Comparison of ENCODE assay signal across 9 mouse cellular contexts in the genomic region with DNA sequence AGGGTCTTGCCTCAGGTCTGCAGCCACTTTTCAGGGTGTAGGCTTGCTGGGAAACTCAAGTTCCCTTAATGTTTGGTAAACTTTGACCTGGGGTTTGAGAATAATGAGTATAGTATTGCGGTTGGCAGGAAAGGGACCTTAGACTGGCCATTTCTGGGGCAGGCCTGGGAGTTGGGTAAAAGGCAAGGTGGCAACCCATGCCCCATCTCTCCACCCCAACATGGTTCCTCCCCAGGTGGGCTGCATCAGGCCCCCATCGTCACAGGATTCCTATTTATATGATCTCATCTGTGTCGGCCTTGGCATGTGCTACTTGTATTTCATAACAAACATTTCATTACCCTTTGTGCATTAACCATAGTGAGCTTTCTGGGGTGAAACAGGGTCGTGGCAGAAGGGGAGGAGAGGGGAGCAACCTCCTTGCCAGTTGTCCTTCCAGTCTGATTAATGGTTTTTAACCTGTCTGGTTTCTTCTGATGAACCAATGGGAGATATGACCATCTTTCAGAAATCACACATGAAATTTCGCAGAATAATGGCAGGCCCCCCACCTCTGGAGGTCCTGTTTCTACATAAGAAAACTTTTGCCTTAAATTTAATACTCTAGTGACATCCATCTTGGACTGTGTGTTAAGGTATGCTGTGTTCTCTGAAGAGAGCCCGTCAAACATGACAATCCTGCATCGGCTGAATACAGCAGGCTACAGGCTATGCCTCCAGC. TPM values are rescaled to one million over a fixed set of nuclear protein-coding genes. Genes with fewer than 3 reads are reported as not detected.
DNase-seq lines count a peak whose midpoint lies in the region; ATAC-seq lines count a peak whose summit lies in the region.
"Had no signal": no experiment of that assay in that cellular context is flagged by ENCODE, and none has a peak within 500 bp of the region (broad histone marks: within the 10 kb centered on the region; RNA-seq: fewer than 3 reads in every experiment).

No protein-coding gene starts in this region.

- H3K9me3 ChIP-seq in embryonic facial prominence, embryonic 13.5 days, result no peaks in the 10 kb centered on the region
- H3K9me3 ChIP-seq in intestine, embryonic 14.5 days (ENCODE audit: control insufficient read depth, low read length), result no peaks in the 10 kb centered on the region
- H3K9me3 ChIP-seq in midbrain, embryonic 12.5 days, result no peaks in the 10 kb centered on the region

- H3K4me3 ChIP-seq in embryonic facial prominence, embryonic 13.5 days, result peak overlapping the region; percentile 94
- peak overlapping the region; percentile 65 for H3K4me3 ChIP-seq in intestine, embryonic 14.5 days (ENCODE audit: low read depth, low read length)
- H3K4me3 ChIP-seq in midbrain, embryonic 12.5 days, result peak overlapping the region; percentile 75

- H3K9ac ChIP-seq in embryonic facial prominence, embryonic 13.5 days, result peak overlapping the region; percentile 99
- H3K9ac ChIP-seq in intestine, embryonic 14.5 days (ENCODE audit: low read length), result peak overlapping the region; percentile 87
- H3K9ac ChIP-seq in midbrain, embryonic 12.5 days (replicated peaks), result peak overlapping the region; percentile 83

- no peaks in the 10 kb centered on the region for H3K36me3 ChIP-seq in embryonic facial prominence, embryonic 13.5 days
- no peaks in the 10 kb centered on the region; the same call in 1 of the 2 replicates for H3K36me3 ChIP-seq in intestine, embryonic 14.5 days (ENCODE audit: control insufficient read depth, insufficient read depth, low read length)
- no peaks in the 10 kb centered on the region for H3K36me3 ChIP-seq in midbrain, embryonic 12.5 days

- H3K4me2 ChIP-seq in embryonic facial prominence, embryonic 13.5 days, result peak overlapping the region; percentile 78
- peak overlapping the region; percentile 73 for H3K4me2 ChIP-seq in intestine, embryonic 14.5 days (ENCODE audit: low read length)
- peak overlapping the region; percentile 78 for H3K4me2 ChIP-seq in midbrain, embryonic 12.5 days (replicated peaks)

- no peaks in the 10 kb centered on the region for H3K27me3 ChIP-seq in embryonic facial prominence, embryonic 13.5 days
- no peaks in the 10 kb centered on the region for H3K27me3 ChIP-seq in intestine, embryonic 14.5 days (replicated peaks; ENCODE audit: control insufficient read depth, insufficient read depth, low read length)
- H3K27me3 ChIP-seq in midbrain, embryonic 12.5 days, result peaks cover 15% of the 10 kb centered on the region; the same call in 1 of the 2 replicates

- WGBS in embryonic facial prominence, embryonic 13.5 days, result 10% methylated on average over 7 of the region's 7 CpGs
- 30% methylated on average over 7 of the region's 7 CpGs for WGBS in intestine, embryonic 14.5 days
- 12% methylated on average over 7 of the region's 7 CpGs for WGBS in midbrain, embryonic 12.5 days

- H3K27ac ChIP-seq in embryonic facial prominence, embryonic 13.5 days, result peak overlapping the region; percentile 99
- peak overlapping the region; percentile 97 for H3K27ac ChIP-seq in intestine, embryonic 14.5 days (ENCODE audit: low read depth)
- peak overlapping the region; percentile 90 for H3K27ac ChIP-seq in midbrain, embryonic 12.5 days (replicated peaks)

- ATAC-seq in embryonic facial prominence, embryonic 13.5 days (ENCODE audit: insufficient number of reproducible peaks, insufficient read depth, low FRiP score, low TSS enrichment, low read depth), result no peak
- ATAC-seq in intestine, embryonic 14.5 days (replicated peaks; ENCODE audit: low FRiP score, low TSS enrichment, low read depth), result no peak
- ATAC-seq in midbrain, embryonic 12.5 days (ENCODE audit: low FRiP score, low read depth), result no peak

- DNase-seq in embryo, embryonic 9.5 days (ENCODE audit: extremely low spot score), result peak; percentile 52
- no peak for DNase-seq in embryo, embryonic 11 days
- no peak for DNase-seq in intestine, embryonic 14.5 days (ENCODE audit: low spot score)
- no peak for DNase-seq in cerebellum, postnatal 4 days (ENCODE audit: low spot score in 2 of 2)
- no peak for DNase-seq in retina, postnatal 1 day
- no peak for DNase-seq in frontal cortex, postnatal 14 days (ENCODE audit: low spot score in 2 of 2)
- DNase-seq: layer of hippocampus, adult 9-11 months had no signal

- H3K4me1 ChIP-seq in embryonic facial prominence, embryonic 13.5 days, result peaks cover 71% of the 10 kb centered on the region
- H3K4me1 ChIP-seq in intestine, embryonic 14.5 days (replicated peaks; ENCODE audit: control insufficient read depth, insufficient read depth, low read length), result peaks cover 48% of the 10 kb centered on the region
- H3K4me1 ChIP-seq in midbrain, embryonic 12.5 days, result peaks cover 80% of the 10 kb centered on the region

RNA-seq across cellular contexts. Expression of a gene that starts 2.9 kb away (rescaled TPM):
- 540 and 613 TPM in 2 replicates for polyA plus RNA-seq in embryonic facial prominence, embryonic 13.5 days (2015; fragmentation: Nextera tagmentation; extraction: Ambion mirVana)
- polyA plus RNA-seq in intestine, embryonic 14.5 days (2014; fragmentation: Nextera tagmentation; extraction: Ambion mirVana), result 325 and 351 TPM in 2 replicates
- polyA plus RNA-seq in midbrain, embryonic 12.5 days (2016; fragmentation: Nextera tagmentation; extraction: Ambion mirVana), result 355 and 390 TPM in 2 replicates

RNA-seq across cellular contexts. Expression of a gene that starts 26.0 kb away (rescaled TPM):
- polyA plus RNA-seq in embryonic facial prominence, embryonic 13.5 days (2015; fragmentation: Nextera tagmentation; extraction: Ambion mirVana), result 6.4 and 7.1 TPM in 2 replicates
- 4.1 and 5.0 TPM in 2 replicates for polyA plus RNA-seq in intestine, embryonic 14.5 days (2014; fragmentation: Nextera tagmentation; extraction: Ambion mirVana)
- polyA plus RNA-seq in midbrain, embryonic 12.5 days (2016; fragmentation: Nextera tagmentation; extraction: Ambion mirVana), result 10.0 and 10.7 TPM in 2 replicates
